Mouse (Mus musculus) embryonic facial prominence, embryonic 14.5 days (tissue): Measurements from ENCODE around the gene Cdk6. TPM values are rescaled to one million over a fixed set of nuclear protein-coding genes. Genes with fewer than 3 reads are reported as not detected.
"Not testable (repeated sequence)": the region's sequence is repeated elsewhere in the genome, so short reads cannot be mapped to it uniquely, and the experiment has no call there.

ENCODE experiments used
- ATAC-seq: fragments of 200-750 bp; cut with Nextera tagmentation; 2 replicates; pipeline ENCODE4 v1.8.0; 2017; ENCODE audit warnings: low read depth, moderate number of reproducible peaks, moderate TSS enrichment
- DNase-seq: peaks from one replicate; pipeline ENCODE4 v3.0.0-alpha.2; 2015; ENCODE audit warnings: low spot score
- H3K27ac ChIP-seq: fragments of 300-500 bp; sonication (generic); replicated peaks from 2 replicates; pipeline ENCODE4 v1.5.1; 2014; ENCODE audit warnings: low read depth, mild to moderate bottlenecking, low read length, moderate library complexity
- H3K27me3 ChIP-seq: fragments of 300-500 bp; sonication (generic); replicated peaks from 2 replicates; pipeline ENCODE4 v1.6.1; 2014; ENCODE audit warnings: low read length; ENCODE audit not compliant: control insufficient read depth, insufficient read depth
- H3K36me3 ChIP-seq: fragments of 300-500 bp; sonication (generic); 2 replicates; pipeline ENCODE4 v1.6.1; 2014; ENCODE audit warnings: low read length, mixed read lengths; ENCODE audit not compliant: control insufficient read depth, insufficient read depth
- H3K4me1 ChIP-seq: fragments of 300-500 bp; sonication (generic); 2 replicates; pipeline ENCODE4 v1.6.1; 2014; ENCODE audit warnings: antibody characterized with exemption, low read length; ENCODE audit not compliant: control insufficient read depth, insufficient read depth
- H3K4me2 ChIP-seq: fragments of 300-500 bp; sonication (generic); 2 replicates; pipeline ENCODE4 v1.6.1; 2014; ENCODE audit warnings: low read depth, mild to moderate bottlenecking, low read length, moderate library complexity, mixed read lengths
- H3K4me3 ChIP-seq: fragments of 300-500 bp; sonication (generic); 2 replicates; pipeline ENCODE4 v1.5.1; 2014; ENCODE audit warnings: low read depth, mild to moderate bottlenecking, low read length
- H3K9ac ChIP-seq: fragments of 300-500 bp; sonication (generic); 2 replicates; pipeline ENCODE4 v1.6.1; 2014; ENCODE audit warnings: low read depth, mild to moderate bottlenecking, low read length, moderate library complexity, mixed read lengths
- H3K9me3 ChIP-seq: fragments of 300-500 bp; sonication (generic); 2 replicates; pipeline ENCODE4 v1.6.1; 2016; ENCODE audit warnings: low read length; ENCODE audit not compliant: control insufficient read depth
- WGBS: fragments of 180-500 bp; shearing (Covaris S2); extraction: QIAGEN DNeasy Blood & Tissue Kit; methylation state at CpG from one replicate; pipeline ENCODE4 v1.1.7; 2014; 5-methylcytosine and 5-hydroxymethylcytosine counted together
- polyA plus RNA-seq: library from polyadenylated mRNA; unstranded; fragments of >200 nt; fragmentation: Nextera tagmentation; extraction: Ambion mirVana; gene quantifications from 2 replicates; pipeline ENCODE4 v1.2.1, GENCODE M21; 2014

Cdk6 gene
- polyA plus RNA-seq, 1 experiment from 2014 or later = 21.3 TPM

DNA sequence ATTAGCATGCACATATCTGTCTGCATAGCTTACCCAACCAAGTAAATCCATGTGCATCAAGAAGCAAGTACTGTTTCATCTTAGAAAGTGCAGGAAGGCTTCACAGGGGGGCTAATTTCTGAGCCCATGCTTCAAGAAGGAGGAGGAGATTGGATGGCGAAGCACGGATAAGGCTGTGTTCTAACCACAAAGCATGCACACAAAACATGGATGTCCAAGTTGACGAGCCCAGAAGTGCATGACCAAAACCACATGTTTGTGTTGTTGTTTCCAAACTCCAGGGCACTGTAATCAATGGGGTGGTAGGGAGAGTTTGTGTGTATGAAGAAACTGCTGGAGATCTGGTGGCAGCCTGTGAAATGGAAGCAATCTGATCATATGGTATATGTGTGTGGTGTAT lies 101.2 kb downstream of the Cdk6 start:
- H3K4me1 ChIP-seq, H3K9ac ChIP-seq, ATAC-seq, H3K36me3 ChIP-seq, H3K27me3 ChIP-seq, H3K9me3 ChIP-seq, H3K4me2 ChIP-seq, H3K27ac ChIP-seq, H3K4me3 ChIP-seq: not testable (repeated sequence)
- DNase-seq = peak; percentile 19
- 61% methylated on average over 3 of the region's 3 CpGs for WGBS

- peak; percentile 45 for DNase-seq
- not testable (repeated sequence) for ATAC-seq, H3K36me3 ChIP-seq, H3K27me3 ChIP-seq, H3K4me2 ChIP-seq, H3K27ac ChIP-seq, H3K4me1 ChIP-seq, H3K9me3 ChIP-seq, H3K9ac ChIP-seq, H3K4me3 ChIP-seq
- WGBS = 43% methylated on average over 9 of the region's 9 CpGs
Observed at GRCm38 (mm10) chr5:3451233-3451632, 109.9 kb downstream of the Cdk6 start.

- ATAC-seq = not testable (repeated sequence)
- DNase-seq = peak; percentile 22
- 7% methylated on average over 6 of the region's 6 CpGs for WGBS
Observed at GRCm38 (mm10) chr5:3453946-3454345, 112.7 kb downstream of the Cdk6 start.

GRCm38 (mm10) chr5:3460907-3461306 lies 119.6 kb downstream of the Cdk6 start:
- Histone ChIP-seq H3K27me3 (no peaks in the 10 kb centered on the region), H3K4me2 (no peak overlapping the region), H3K4me1 (peaks cover 4% of the 10 kb centered on the region; the same call in 1 of the 2 replicates), H3K9me3 (no peaks in the 10 kb centered on the region), H3K9ac (no peak overlapping the region), H3K36me3 (no peaks in the 10 kb centered on the region), H3K27ac (no peak overlapping the region), H3K4me3 (no peak overlapping the region)
- 77% methylated on average over 9 of the region's 9 CpGs for WGBS
- no peak for ATAC-seq
- DNase-seq = no peak

More at GRCm38 (mm10) chr5:3453946-3454345, 112.7 kb downstream of the Cdk6 start:
- not testable (repeated sequence) for H3K36me3 ChIP-seq, H3K4me1 ChIP-seq, H3K27ac ChIP-seq, H3K9ac ChIP-seq, H3K9me3 ChIP-seq, H3K4me3 ChIP-seq, H3K27me3 ChIP-seq, H3K4me2 ChIP-seq

- H3K36me3 ChIP-seq = no peaks in the 10 kb centered on the region
- no peak overlapping the region for H3K4me2 ChIP-seq
- no peak overlapping the region for H3K27ac ChIP-seq
- no peaks in the 10 kb centered on the region for H3K9me3 ChIP-seq
- no peak overlapping the region for H3K4me3 ChIP-seq
- H3K27me3 ChIP-seq = no peaks in the 10 kb centered on the region
- H3K4me1 ChIP-seq = peaks cover 6% of the 10 kb centered on the region; the same call in 1 of the 2 replicates
- WGBS = 84% methylated on average over 7 of the region's 7 CpGs
- H3K9ac ChIP-seq = no peak overlapping the region
- ATAC-seq = no peak
- DNase-seq = no peak
Observed at GRCm38 (mm10) chr5:3461401-3461800, 120.1 kb downstream of the Cdk6 start.

- DNase-seq = no peak
- Histone ChIP-seq H3K4me2 (no peak overlapping the region), H3K4me3 (no peak overlapping the region), H3K36me3 (no peaks in the 10 kb centered on the region), H3K9ac (no peak overlapping the region), H3K9me3 (no peaks in the 10 kb centered on the region), H3K27ac (no peak overlapping the region), H3K27me3 (no peaks in the 10 kb centered on the region), H3K4me1 (peaks cover 6% of the 10 kb centered on the region; the same call in 1 of the 2 replicates)
- 48% methylated on average over 11 of the region's 11 CpGs for WGBS
- no peak for ATAC-seq
Observed at GRCm38 (mm10) chr5:3462897-3463757, 121.8 kb downstream of the Cdk6 start.

- no peak overlapping the region for H3K27ac ChIP-seq
- H3K27me3 ChIP-seq = no peaks in the 10 kb centered on the region
- ATAC-seq (no peak), DNase-seq (no peak)
- WGBS = 71% methylated on average over 3 of the region's 3 CpGs
- H3K4me1 ChIP-seq = peaks cover 6% of the 10 kb centered on the region; the same call in 1 of the 2 replicates
- H3K9me3 ChIP-seq = no peaks in the 10 kb centered on the region
- no peaks in the 10 kb centered on the region for H3K36me3 ChIP-seq
- H3K9ac ChIP-seq = no peak overlapping the region
- no peak overlapping the region for H3K4me2 ChIP-seq
- no peak overlapping the region for H3K4me3 ChIP-seq
Observed at GRCm38 (mm10) chr5:3463758-3464157, 122.5 kb downstream of the Cdk6 start.

GRCm38 (mm10) chr5:3466069-3466877 lies 125.0 kb downstream of the Cdk6 start:
- 44% methylated on average over 7 of the region's 7 CpGs for WGBS
- Histone ChIP-seq H3K27ac (no peak overlapping the region), H3K27me3 (no peaks in the 10 kb centered on the region), H3K4me1 (peaks cover 6% of the 10 kb centered on the region; the same call in 1 of the 2 replicates), H3K9me3 (no peaks in the 10 kb centered on the region), H3K4me2 (no peak overlapping the region), H3K4me3 (no peak overlapping the region), H3K9ac (no peak overlapping the region), H3K36me3 (no peaks in the 10 kb centered on the region)
- DNase-seq = no peak
- no peak for ATAC-seq
